Mouse (Mus musculus): ENCODE results near the gene Nelfe. TPM values are rescaled to one million over a fixed set of nuclear protein-coding genes. Genes with fewer than 3 reads are reported as not detected.
"Not testable (repeated sequence)": the region's sequence is repeated elsewhere in the genome, so short reads cannot be mapped to it uniquely, and the experiment has no call there.

Nelfe gene
- total RNA-seq, 1 experiment: 63.4 TPM

GRCm38 (mm10) chr17:34804871-34805562, 45.2 kb upstream of the Nelfe start:
- in situ Hi-C loops (cut with MboI; ENCODE audit: low sequenced_read_pairs in 2 of 2, unreplicated experiment in 2 of 2): no loop called here
- DNase-seq (ENCODE audit: low read depth, low spot score): peak; percentile 26
- TF ChIP-seq HCFC1 (IDR thresholded peaks at IDR 0.05; ENCODE audit: borderline replicate concordance, insufficient read depth, low read length): no peak
- TF ChIP-seq ZC3H11A (IDR thresholded peaks at IDR 0.05; ENCODE audit: borderline replicate concordance, low read depth, low read length): 0 out of 2 replicates have a peak, but pooled peaks have one; percentile 14

GRCm38 (mm10) chr17:34807176-34807575, 43.0 kb upstream of the Nelfe start:
- in situ Hi-C loops (cut with MboI; ENCODE audit: low sequenced_read_pairs in 2 of 2, unreplicated experiment in 2 of 2): no loop called here

More at GRCm38 (mm10) chr17:34804871-34805562, 45.2 kb upstream of the Nelfe start:
- H3K4me1 ChIP-seq (ENCODE audit: control insufficient read depth in 2 of 2, insufficient read depth in 2 of 2, low read length in 2 of 2, poor library complexity in 1 of 2): no peaks in the 10 kb centered on the region
- H3K9ac ChIP-seq (ENCODE audit: insufficient read depth, low read depth, low read length, poor library complexity, severe bottlenecking): no peak overlapping the region
- H3K9me3 ChIP-seq (ENCODE audit: control insufficient read depth, insufficient read depth, low read depth, low read length): no peaks in the 10 kb centered on the region
- no peaks in the 10 kb centered on the region for H3K36me3 ChIP-seq (ENCODE audit: control insufficient read depth, insufficient read depth, low read length, poor library complexity, severe bottlenecking)
- no peak overlapping the region for H3K4me3 ChIP-seq (ENCODE audit: insufficient read depth in 1 of 2, low read depth in 1 of 2, low read length in 2 of 2, poor library complexity in 1 of 2, severe bottlenecking in 1 of 2)
- H3K27ac ChIP-seq (ENCODE audit: insufficient read depth, low read depth, low read length, poor library complexity, severe bottlenecking): no peak overlapping the region

GRCm38 (mm10) chr17:34808599-34809205, 41.5 kb upstream of the Nelfe start:
- H3K27ac ChIP-seq (ENCODE audit: insufficient read depth, low read depth, low read length, poor library complexity, severe bottlenecking): no peak overlapping the region
- no peaks in the 10 kb centered on the region for H3K9me3 ChIP-seq (ENCODE audit: control insufficient read depth, insufficient read depth, low read depth, low read length)
- H3K9ac ChIP-seq (ENCODE audit: insufficient read depth, low read depth, low read length, poor library complexity, severe bottlenecking): no peak overlapping the region
- in situ Hi-C loops (cut with MboI; ENCODE audit: low sequenced_read_pairs in 2 of 2, unreplicated experiment in 2 of 2): no loop called here
- no peaks in the 10 kb centered on the region for H3K36me3 ChIP-seq (ENCODE audit: control insufficient read depth, insufficient read depth, low read length, poor library complexity, severe bottlenecking)
- H3K4me3 ChIP-seq (ENCODE audit: insufficient read depth in 1 of 2, low read depth in 1 of 2, low read length in 2 of 2, poor library complexity in 1 of 2, severe bottlenecking in 1 of 2): no peak overlapping the region
- no peak for TF ChIP-seq ZC3H11A (IDR thresholded peaks at IDR 0.05; ENCODE audit: borderline replicate concordance, low read depth, low read length)
- no peak for TF ChIP-seq MAFK (IDR thresholded peaks at IDR 0.05; ENCODE audit: insufficient read depth, low read depth, low read length)
- TF ChIP-seq CHD2 (IDR thresholded peaks at IDR 0.05; ENCODE audit: low read depth, low read length): no peak
- no peak for TF ChIP-seq ZNF384 (IDR thresholded peaks at IDR 0.05; ENCODE audit: low read depth, low read length)
- no peak for TF ChIP-seq HCFC1 (IDR thresholded peaks at IDR 0.05; ENCODE audit: borderline replicate concordance, insufficient read depth, low read length)
- DNase-seq (ENCODE audit: low read depth, low spot score): no peak
- 0 out of 4 replicates have a peak, but pooled peaks cover 0 to 2% of the 10 kb centered on the region in 2 experiments for H3K4me1 ChIP-seq (ENCODE audit: control insufficient read depth in 2 of 2, insufficient read depth in 2 of 2, low read length in 2 of 2, poor library complexity in 1 of 2)

More at GRCm38 (mm10) chr17:34807176-34807575, 43.0 kb upstream of the Nelfe start:
- H3K36me3 ChIP-seq (ENCODE audit: control insufficient read depth, insufficient read depth, low read length, poor library complexity, severe bottlenecking): no peaks in the 10 kb centered on the region
- H3K4me3 ChIP-seq (ENCODE audit: insufficient read depth in 1 of 2, low read depth in 1 of 2, low read length in 2 of 2, poor library complexity in 1 of 2, severe bottlenecking in 1 of 2): no peak overlapping the region
- DNase-seq (ENCODE audit: low read depth, low spot score): no peak
- H3K9ac ChIP-seq (ENCODE audit: insufficient read depth, low read depth, low read length, poor library complexity, severe bottlenecking): no peak overlapping the region
- no peaks in the 10 kb centered on the region for H3K9me3 ChIP-seq (ENCODE audit: control insufficient read depth, insufficient read depth, low read depth, low read length)
- 0 out of 4 replicates have a peak, but pooled peaks cover 0 to 2% of the 10 kb centered on the region in 2 experiments for H3K4me1 ChIP-seq (ENCODE audit: control insufficient read depth in 2 of 2, insufficient read depth in 2 of 2, low read length in 2 of 2, poor library complexity in 1 of 2)
- no peak overlapping the region for H3K27ac ChIP-seq (ENCODE audit: insufficient read depth, low read depth, low read length, poor library complexity, severe bottlenecking)
- no peak for TF ChIP-seq CHD2 (IDR thresholded peaks at IDR 0.05; ENCODE audit: low read depth, low read length)

GRCm38 (mm10) chr17:34810411-34810810, 39.8 kb upstream of the Nelfe start:
- DNase-seq (ENCODE audit: low read depth, low spot score); H3K27ac ChIP-seq (ENCODE audit: insufficient read depth, low read depth, low read length, poor library complexity, severe bottlenecking); H3K9ac ChIP-seq (ENCODE audit: insufficient read depth, low read depth, low read length, poor library complexity, severe bottlenecking); in situ Hi-C loops (cut with MboI; ENCODE audit: low sequenced_read_pairs in 2 of 2, unreplicated experiment in 2 of 2); H3K36me3 ChIP-seq (ENCODE audit: control insufficient read depth, insufficient read depth, low read length, poor library complexity, severe bottlenecking); H3K9me3 ChIP-seq (ENCODE audit: control insufficient read depth, insufficient read depth, low read depth, low read length); H3K4me1 ChIP-seq (ENCODE audit: control insufficient read depth in 2 of 2, insufficient read depth in 2 of 2, low read length in 2 of 2, poor library complexity in 1 of 2); H3K4me3 ChIP-seq (ENCODE audit: insufficient read depth in 1 of 2, low read depth in 1 of 2, low read length in 2 of 2, poor library complexity in 1 of 2, severe bottlenecking in 1 of 2): not testable (repeated sequence)

- H3K4me1 ChIP-seq (ENCODE audit: control insufficient read depth in 2 of 2, insufficient read depth in 2 of 2, low read length in 2 of 2, poor library complexity in 1 of 2); H3K27ac ChIP-seq (ENCODE audit: insufficient read depth, low read depth, low read length, poor library complexity, severe bottlenecking); DNase-seq (ENCODE audit: low read depth, low spot score); in situ Hi-C loops (cut with MboI; ENCODE audit: low sequenced_read_pairs in 2 of 2, unreplicated experiment in 2 of 2); H3K9ac ChIP-seq (ENCODE audit: insufficient read depth, low read depth, low read length, poor library complexity, severe bottlenecking); H3K4me3 ChIP-seq (ENCODE audit: insufficient read depth in 1 of 2, low read depth in 1 of 2, low read length in 2 of 2, poor library complexity in 1 of 2, severe bottlenecking in 1 of 2); H3K9me3 ChIP-seq (ENCODE audit: control insufficient read depth, insufficient read depth, low read depth, low read length); H3K36me3 ChIP-seq (ENCODE audit: control insufficient read depth, insufficient read depth, low read length, poor library complexity, severe bottlenecking): not testable (repeated sequence)
Measured at GRCm38 (mm10) chr17:34810811-34811210, 39.4 kb upstream of the Nelfe start.
